Mouse (Mus musculus) testis, adult 10 weeks (tissue): Measurements from ENCODE around the gene Vstm4. TPM values are rescaled to one million over a fixed set of nuclear protein-coding genes. Genes with fewer than 3 reads are reported as not detected.

Source experiments
- polyA plus RNA-seq: library from polyadenylated mRNA; stranded (reverse); fragments of 350-450 nt; fragmentation: Illumina TruSeq; extraction: RNeasy Lipid Tissue Mini Kit (QIAGEN cat#74804); gene quantifications from one replicate; pipeline ENCODE4 v1.2.3, GENCODE M21; 2014; ENCODE audit warnings: low read depth, low replicate concordance

Gene Vstm4
- polyA plus RNA-seq: 8.5 TPM

GRCm38 (mm10) chr14:32856681-32857328, at the start of gene Vstm4:
Gene Vstm4, plus strand, starts transcription at chr14:32856756.

GRCm38 (mm10) chr14:32833847-32834246, 22.7 kb upstream of the Vstm4 start, which contains the start of gene Fam170b:
Gene Fam170b, plus strand, starts transcription at chr14:32833962.

Other genes with a start within 250 kb of the Vstm4 start
- 0.04 TPM for gene 3425401B19Rik, start 171.5 kb upstream of the Vstm4 start, polyA plus RNA-seq
- not detected for gene Tmem273, start 70.8 kb upstream of the Vstm4 start, polyA plus RNA-seq
- 31.5 TPM for gene Fam170b, start 22.8 kb upstream of the Vstm4 start, polyA plus RNA-seq
- gene Lrrc18, start 134.6 kb downstream of the Vstm4 start, polyA plus RNA-seq: 887 TPM